Mouse (Mus musculus) hindbrain, postnatal 0 days (tissue): ENCODE results near the gene Blm. TPM values are rescaled to one million over a fixed set of nuclear protein-coding genes. Genes with fewer than 3 reads are reported as not detected.

Experiments
- ATAC-seq: fragments of 200-750 bp; cut with Nextera tagmentation; 2 replicates; pipeline ENCODE4 v1.8.0; 2017; ENCODE audit warnings: mild to moderate bottlenecking, moderate TSS enrichment, moderate library complexity
- DNase-seq: peaks from one replicate; pipeline ENCODE4 v3.0.0-alpha.2; 2015; ENCODE audit warnings: low spot score
- H3K27ac ChIP-seq: fragments of 300-500 bp; sonication (generic); 2 replicates; pipeline ENCODE4 v1.5.1; 2014; ENCODE audit warnings: mild to moderate bottlenecking
- H3K27me3 ChIP-seq: fragments of 300-500 bp; sonication (generic); 2 replicates; pipeline ENCODE4 v1.6.1; 2014; ENCODE audit warnings: low read length, mixed read lengths; ENCODE audit not compliant: insufficient read depth
- H3K36me3 ChIP-seq: fragments of 300-500 bp; sonication (generic); 2 replicates; pipeline ENCODE4 v1.6.1; 2014; ENCODE audit warnings: low read length, mixed read lengths; ENCODE audit not compliant: insufficient read depth
- H3K4me1 ChIP-seq: fragments of 300-500 bp; sonication (generic); 2 replicates; pipeline ENCODE4 v1.6.1; 2014; ENCODE audit warnings: antibody characterized with exemption, low read length, mixed read lengths; ENCODE audit not compliant: insufficient read depth
- H3K4me2 ChIP-seq: fragments of 300-500 bp; sonication (generic); 2 replicates; pipeline ENCODE4 v1.6.1; 2014; ENCODE audit warnings: low read depth, mild to moderate bottlenecking, low read length, moderate library complexity, mixed read lengths
- H3K4me3 ChIP-seq: fragments of 300-500 bp; sonication (generic); 2 replicates; pipeline ENCODE4 v1.5.1; 2014; ENCODE audit warnings: low read length
- H3K9ac ChIP-seq: fragments of 300-500 bp; sonication (generic); replicated peaks from 2 replicates; pipeline ENCODE4 v1.6.1; 2014; ENCODE audit warnings: mild to moderate bottlenecking, low read length, moderate library complexity, mixed read lengths
- H3K9me3 ChIP-seq: fragments of 300-500 bp; sonication (generic); 2 replicates; pipeline ENCODE4 v1.6.1; 2016; ENCODE audit warnings: low read length, mixed read lengths
- CTCF ChIP-seq: IDR thresholded peaks from 2 replicates; pipeline ENCODE4 v1.5.1; 2016; ENCODE audit warnings: antibody characterized with exemption, control low read depth, low read depth
- WGBS: fragments of 180-500 bp; shearing (Covaris S2); extraction: QIAGEN DNeasy Blood & Tissue Kit; methylation state at CpG from one replicate; pipeline ENCODE4 v1.1.7; 2014; 5-methylcytosine and 5-hydroxymethylcytosine counted together
- polyA plus RNA-seq: library from polyadenylated mRNA; unstranded; fragments of >200 nt; fragmentation: Nextera tagmentation; extraction: Ambion mirVana; gene quantifications from 2 replicates; pipeline ENCODE4 v1.2.1, GENCODE M21; 2015
- total RNA-seq: library from RNA; depleted of rRNA; stranded (reverse); fragments of >200 nt; gene quantifications from 2 replicates; pipeline ENCODE4 v1.2.3, GENCODE M21; 2014

Blm gene
- total and polyA plus RNA-seq, 2 experiments from 2014 or later: 4.3 to 7.1 TPM

- Histone ChIP-seq H3K27ac (no peak overlapping the region), H3K36me3 (no peaks in the 10 kb centered on the region), H3K9me3 (no peaks in the 10 kb centered on the region), H3K4me3 (no peak overlapping the region), H3K9ac (no peak overlapping the region), H3K4me2 (no peak overlapping the region), H3K4me1 (peaks cover 7% of the 10 kb centered on the region; the same call in 1 of the 2 replicates), H3K27me3 (no peaks in the 10 kb centered on the region)
- no peak for DNase-seq
- WGBS: 63% methylated on average over 17 of the region's 17 CpGs
- no peak for ATAC-seq
- TF ChIP-seq CTCF: no peak
Measured at GRCm38 (mm10) chr7:80444401-80445249, 90.3 kb downstream of the Blm start.

- H3K4me1 ChIP-seq: peaks cover 11% of the 10 kb centered on the region; the same call in 1 of the 2 replicates
- no peak overlapping the region for H3K9ac ChIP-seq
- no peak overlapping the region for H3K4me3 ChIP-seq
- H3K27ac ChIP-seq: no peak overlapping the region
- no peak for DNase-seq
- no peaks in the 10 kb centered on the region for H3K36me3 ChIP-seq
- 82% methylated on average over 3 of the region's 3 CpGs for WGBS
- H3K27me3 ChIP-seq: no peaks in the 10 kb centered on the region
- TF ChIP-seq CTCF: no peak
- H3K9me3 ChIP-seq: no peaks in the 10 kb centered on the region
- H3K4me2 ChIP-seq: no peak overlapping the region
- no peak for ATAC-seq
Measured at GRCm38 (mm10) chr7:80443124-80443523, 91.8 kb downstream of the Blm start.

- WGBS: 63% methylated on average over 11 of the region's 11 CpGs
- Histone ChIP-seq H3K9ac (0 out of 2 replicates have a peak overlapping the region, but pooled peaks have one; percentile 1), H3K4me3 (no peak overlapping the region), H3K27me3 (no peaks in the 10 kb centered on the region), H3K36me3 (no peaks in the 10 kb centered on the region), H3K9me3 (no peaks in the 10 kb centered on the region), H3K27ac (no peak overlapping the region), H3K4me1 (peaks cover 11% of the 10 kb centered on the region; the same call in 1 of the 2 replicates), H3K4me2 (no peak overlapping the region)
- no peak for TF ChIP-seq CTCF
- ATAC-seq (peak; percentile 38; the same call in 1 of the 2 replicates), DNase-seq (peak; percentile 26)
Measured at GRCm38 (mm10) chr7:80441986-80442904, 92.7 kb downstream of the Blm start.

GRCm38 (mm10) chr7:80440685-80441084 is 94.2 kb downstream of the Blm start:
- WGBS: 74% methylated on average over 4 of the region's 4 CpGs
- H3K36me3 ChIP-seq: no peaks in the 10 kb centered on the region
- no peaks in the 10 kb centered on the region for H3K9me3 ChIP-seq
- no peaks in the 10 kb centered on the region for H3K27me3 ChIP-seq
- peaks cover 11% of the 10 kb centered on the region; the same call in 1 of the 2 replicates for H3K4me1 ChIP-seq
- H3K9ac ChIP-seq: no peak overlapping the region
- no peak overlapping the region for H3K27ac ChIP-seq
- TF ChIP-seq CTCF: no peak
- DNase-seq: no peak
- H3K4me2 ChIP-seq: no peak overlapping the region
- ATAC-seq: no peak
- H3K4me3 ChIP-seq: no peak overlapping the region

GRCm38 (mm10) chr7:80439789-80440488 is 95.0 kb downstream of the Blm start:
- Histone ChIP-seq H3K4me1 (peaks cover 11% of the 10 kb centered on the region; the same call in 1 of the 2 replicates), H3K4me3 (no peak overlapping the region), H3K36me3 (no peaks in the 10 kb centered on the region), H3K27ac (no peak overlapping the region), H3K4me2 (no peak overlapping the region), H3K27me3 (no peaks in the 10 kb centered on the region), H3K9ac (no peak overlapping the region), H3K9me3 (no peaks in the 10 kb centered on the region)
- ATAC-seq (no peak), DNase-seq (peak; percentile 60)
- no peak for TF ChIP-seq CTCF
- 74% methylated on average over 10 of the region's 10 CpGs for WGBS
